Mouse (Mus musculus): ENCODE data around the gene Padi4.

Padi4 gene

GRCm38 (mm10) chr4:140701716-140702561 lies 72.1 kb downstream of the Padi4 start:
- DNase-seq (ENCODE audit: low spot score): peak; percentile 71

GRCm38 (mm10) chr4:140701049-140701715 lies 72.9 kb downstream of the Padi4 start:
- peak; percentile 93 for DNase-seq (ENCODE audit: low spot score)

GRCm38 (mm10) chr4:140700269-140701018 lies 73.6 kb downstream of the Padi4 start, which contains the start of gene Rcc2:
Gene Rcc2 (plus strand): TSS chr4:140700541.
- DNase-seq (ENCODE audit: low spot score): peak; percentile 33

GRCm38 (mm10) chr4:140699441-140700127 lies 74.5 kb downstream of the Padi4 start:
- DNase-seq (ENCODE audit: low spot score): peak; percentile 94
